Mouse (Mus musculus): ENCODE data around the gene Cbs. TPM values are rescaled to one million over a fixed set of nuclear protein-coding genes. Genes with fewer than 3 reads are reported as not detected.

The Cbs gene
- polyA plus RNA-seq, 1 experiment: not detected

DNA sequence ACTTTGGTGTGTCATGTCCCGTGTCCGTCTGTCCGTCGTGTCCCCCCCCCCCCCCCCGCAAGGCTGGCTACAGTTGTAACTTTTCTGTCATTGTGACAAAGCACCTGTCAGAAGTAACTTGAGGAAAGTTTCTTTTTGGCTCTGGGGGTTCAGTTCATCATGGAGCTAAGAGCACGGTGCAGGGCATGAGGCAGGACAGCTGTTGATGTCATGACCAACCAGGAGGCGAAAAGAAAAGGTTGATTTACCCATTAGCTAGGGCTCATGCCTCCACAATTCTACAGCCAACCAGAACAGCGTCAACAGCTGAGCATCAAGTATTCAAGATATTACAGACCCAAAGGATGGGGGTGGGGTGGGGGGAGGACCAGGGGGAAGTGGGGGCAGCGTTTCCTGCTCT, 31.3 kb upstream of the Cbs start:
- WGBS: 76% methylated on average over 9 of the region's 9 CpGs
- Histone ChIP-seq H3K27ac (ENCODE audit: insufficient read depth, low read depth, low read length) (no peak overlapping the region), H3K4me3 (ENCODE audit: insufficient read depth, low read depth, low read length) (no peak overlapping the region), H3K4me1 (ENCODE audit: control insufficient read depth, insufficient read depth, low read length) (no peaks in the 10 kb centered on the region)
- TF ChIP-seq CTCF (IDR thresholded peaks at IDR 0.05; ENCODE audit: insufficient read depth, low read depth, low read length) (no peak), POLR2A (IDR thresholded peaks at IDR 0.05; ENCODE audit: insufficient read depth, low read depth, low read length) (no peak)

DNA sequence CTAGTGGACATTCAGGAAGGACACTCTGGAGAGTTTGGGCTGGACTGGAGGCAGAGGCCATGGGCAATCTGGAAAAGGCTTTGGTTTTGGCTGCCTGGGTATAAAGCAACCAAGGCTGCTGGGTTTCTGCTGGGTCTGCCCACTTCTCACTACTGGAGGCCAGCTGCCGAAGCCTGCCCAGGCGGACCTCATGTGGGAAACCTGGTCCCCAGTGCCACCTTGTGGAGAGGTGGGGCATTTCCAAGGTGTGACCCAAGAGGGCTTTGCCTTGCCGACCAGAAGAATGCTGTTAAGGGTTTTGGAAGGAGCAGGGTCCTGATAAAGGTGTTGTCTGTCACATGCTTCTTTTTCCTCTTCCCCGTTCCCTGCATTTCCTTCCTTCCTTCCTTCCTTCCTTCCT, 27.7 kb upstream of the Cbs start:
- 9% methylated on average over 4 of the region's 4 CpGs for WGBS
- peak; percentile 48; the same call in 1 of the 2 replicates for TF ChIP-seq CTCF (IDR thresholded peaks at IDR 0.05; ENCODE audit: insufficient read depth, low read depth, low read length)
- TF ChIP-seq POLR2A (IDR thresholded peaks at IDR 0.05; ENCODE audit: insufficient read depth, low read depth, low read length): no peak
- Histone ChIP-seq H3K4me1 (ENCODE audit: control insufficient read depth, insufficient read depth, low read length) (no peaks in the 10 kb centered on the region), H3K4me3 (ENCODE audit: insufficient read depth, low read depth, low read length) (no peak overlapping the region), H3K27ac (ENCODE audit: insufficient read depth, low read depth, low read length) (no peak overlapping the region)

DNA sequence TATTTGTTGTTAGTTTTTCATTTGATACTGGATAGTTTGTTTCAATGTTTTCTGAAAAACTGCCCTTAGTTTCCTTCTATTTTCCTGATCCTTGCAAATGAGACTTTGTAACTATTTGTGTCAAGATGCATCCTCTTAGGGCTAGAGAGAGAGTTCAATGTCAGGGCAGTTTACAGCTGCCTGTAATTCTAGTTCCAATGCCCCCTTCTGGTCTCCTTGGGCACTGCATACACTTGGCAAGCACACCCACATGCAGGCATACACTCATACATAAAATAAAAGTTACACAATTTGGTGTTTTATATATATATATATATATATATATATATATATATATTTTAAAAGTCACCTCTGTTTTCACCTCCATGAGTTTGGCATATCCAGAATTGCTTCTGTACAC, 25.8 kb upstream of the Cbs start:
- Histone ChIP-seq H3K27ac (ENCODE audit: insufficient read depth, low read depth, low read length) (no peak overlapping the region), H3K4me1 (ENCODE audit: control insufficient read depth, insufficient read depth, low read length) (peaks cover 3% of the 10 kb centered on the region), H3K4me3 (ENCODE audit: insufficient read depth, low read depth, low read length) (no peak overlapping the region)
- TF ChIP-seq CTCF (IDR thresholded peaks at IDR 0.05; ENCODE audit: insufficient read depth, low read depth, low read length) (no peak), POLR2A (IDR thresholded peaks at IDR 0.05; ENCODE audit: insufficient read depth, low read depth, low read length) (no peak)

DNA sequence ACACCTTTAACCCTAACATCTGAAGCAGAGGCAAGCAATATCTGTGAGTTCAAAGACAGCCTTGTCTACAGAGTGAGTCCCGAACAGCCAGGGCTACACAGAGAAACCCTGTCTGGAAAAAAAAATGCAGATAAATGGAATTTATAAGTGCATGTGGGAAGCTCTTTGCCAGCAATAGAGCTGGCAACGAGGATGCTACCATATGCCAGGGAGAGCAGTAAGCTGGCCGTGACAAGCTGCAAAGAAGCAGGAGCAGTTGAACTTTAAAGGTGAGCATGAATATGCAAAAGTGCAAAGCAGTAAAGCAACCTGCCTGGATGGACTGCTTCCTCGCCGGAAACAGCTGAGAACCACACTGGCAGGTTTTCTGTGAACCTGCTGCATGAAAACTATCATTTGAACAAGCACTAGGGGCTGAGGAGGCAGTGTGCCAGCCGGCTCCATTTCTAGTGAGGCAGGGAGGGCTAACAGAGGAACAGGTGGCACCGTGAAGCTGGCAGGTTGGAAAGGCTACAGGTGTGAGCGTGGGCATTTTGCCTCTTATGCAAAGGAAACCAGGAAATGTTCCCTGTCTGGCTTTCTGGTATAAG, 23.7 kb upstream of the Cbs start:
- WGBS: 68% methylated on average over 8 of the region's 8 CpGs
- TF ChIP-seq CTCF (IDR thresholded peaks at IDR 0.05; ENCODE audit: insufficient read depth, low read depth, low read length): no peak
- no peak for TF ChIP-seq POLR2A (IDR thresholded peaks at IDR 0.05; ENCODE audit: insufficient read depth, low read depth, low read length)
- Histone ChIP-seq H3K27ac (ENCODE audit: insufficient read depth, low read depth, low read length) (no peak overlapping the region), H3K4me3 (ENCODE audit: insufficient read depth, low read depth, low read length) (no peak overlapping the region), H3K4me1 (ENCODE audit: control insufficient read depth, insufficient read depth, low read length) (peaks cover 7% of the 10 kb centered on the region)

- TF ChIP-seq POLR2A (IDR thresholded peaks at IDR 0.05; ENCODE audit: insufficient read depth, low read depth, low read length) (peak; percentile 97), CTCF (IDR thresholded peaks at IDR 0.05; ENCODE audit: insufficient read depth, low read depth, low read length) (no peak)
- H3K27ac ChIP-seq (ENCODE audit: insufficient read depth, low read depth, low read length): peak within 1 kb of the TSS; percentile 92
- peaks cover 7% of the 10 kb centered on the region for H3K4me1 ChIP-seq (ENCODE audit: control insufficient read depth, insufficient read depth, low read length)
- peak within 1 kb of the TSS; percentile 84 for H3K4me3 ChIP-seq (ENCODE audit: insufficient read depth, low read depth, low read length)
- under 1% methylated on average over 77 of the region's 77 CpGs for WGBS
Measured at GRCm38 (mm10) chr17:31658468-31659185, 21.6 kb upstream of the Cbs start, which contains the start of gene U2af1. Gene U2af1, minus strand, starts transcription at chr17:31658892.

GRCm38 (mm10) chr17:31658136-31658467, 21.1 kb upstream of the Cbs start:
- TF ChIP-seq POLR2A (IDR thresholded peaks at IDR 0.05; ENCODE audit: insufficient read depth, low read depth, low read length) (no peak), CTCF (IDR thresholded peaks at IDR 0.05; ENCODE audit: insufficient read depth, low read depth, low read length) (no peak)
- WGBS: under 1% methylated on average over 27 of the region's 27 CpGs
- Histone ChIP-seq H3K4me1 (ENCODE audit: control insufficient read depth, insufficient read depth, low read length) (peaks cover 10% of the 10 kb centered on the region), H3K27ac (ENCODE audit: insufficient read depth, low read depth, low read length) (peak overlapping the region; percentile 81; the same call in 1 of the 2 replicates), H3K4me3 (ENCODE audit: insufficient read depth, low read depth, low read length) (peak overlapping the region; percentile 71)

DNA sequence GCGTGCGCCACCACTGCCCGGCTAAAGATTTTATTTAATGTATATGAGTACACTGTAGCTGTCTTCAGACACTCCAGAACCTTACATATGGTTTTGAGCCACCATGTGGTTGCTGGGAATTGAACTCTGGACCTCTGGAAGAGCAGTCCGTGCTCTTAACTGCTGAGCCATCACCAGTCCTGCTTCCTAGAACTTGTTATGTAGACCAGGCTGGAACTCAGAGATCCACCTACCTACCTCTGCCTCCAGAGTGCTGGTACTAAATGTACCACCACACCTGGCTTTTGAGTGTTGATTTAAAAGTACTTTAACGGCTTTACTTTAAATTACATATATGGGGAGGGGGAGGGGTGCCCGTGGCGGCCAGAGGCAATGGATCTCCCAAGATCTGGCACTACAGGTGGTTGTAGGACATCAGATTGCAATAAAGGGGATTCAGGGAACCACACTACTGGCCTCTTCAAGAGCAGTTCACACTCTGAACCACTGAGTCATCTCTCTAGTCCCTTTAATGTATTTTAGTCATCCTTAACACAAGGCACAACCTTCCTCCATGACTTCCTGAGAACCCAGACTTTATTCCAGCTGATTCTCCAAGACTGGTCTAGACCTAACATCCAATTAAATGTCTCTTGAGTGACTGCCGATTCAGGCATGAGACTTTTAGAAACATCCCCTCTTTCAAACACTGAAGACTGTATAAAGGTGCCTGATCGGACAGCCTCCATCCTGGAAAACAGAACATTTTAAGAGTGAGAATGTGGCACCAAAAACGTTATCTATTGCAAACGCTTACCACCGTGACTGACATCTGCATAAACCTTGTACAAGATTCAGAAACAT, 20.3 kb upstream of the Cbs start:
- peaks cover 10% of the 10 kb centered on the region for H3K4me1 ChIP-seq (ENCODE audit: control insufficient read depth, insufficient read depth, low read length)
- H3K27ac ChIP-seq (ENCODE audit: insufficient read depth, low read depth, low read length): no peak overlapping the region
- WGBS: 47% methylated on average over 12 of the region's 12 CpGs
- peak overlapping the region; percentile 71 for H3K4me3 ChIP-seq (ENCODE audit: insufficient read depth, low read depth, low read length)
- TF ChIP-seq POLR2A (IDR thresholded peaks at IDR 0.05; ENCODE audit: insufficient read depth, low read depth, low read length): no peak
- TF ChIP-seq CTCF (IDR thresholded peaks at IDR 0.05; ENCODE audit: insufficient read depth, low read depth, low read length): no peak

DNA sequence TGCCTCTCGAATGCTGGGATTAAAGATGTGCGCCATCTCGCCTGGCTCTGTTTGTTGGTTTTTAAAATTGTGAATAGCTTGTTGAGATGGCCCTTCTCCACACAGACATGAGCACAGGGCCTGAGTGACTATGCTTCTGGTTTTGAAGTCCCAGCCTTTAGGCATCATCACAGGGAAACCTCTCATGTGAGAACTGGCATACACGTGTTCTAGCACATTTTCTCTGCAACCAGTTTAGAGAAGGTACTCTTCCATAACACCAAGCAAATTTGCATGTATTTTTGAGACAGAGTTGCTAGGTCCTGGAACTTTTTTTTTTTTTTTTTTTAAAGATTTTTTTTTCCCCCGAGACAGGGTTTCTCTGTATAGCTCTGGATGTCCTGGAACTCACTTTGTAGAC, 19.6 kb upstream of the Cbs start:
- WGBS: 73% methylated on average over 5 of the region's 5 CpGs
- peaks cover 10% of the 10 kb centered on the region for H3K4me1 ChIP-seq (ENCODE audit: control insufficient read depth, insufficient read depth, low read length)
- H3K27ac ChIP-seq (ENCODE audit: insufficient read depth, low read depth, low read length): no peak overlapping the region
- no peak overlapping the region for H3K4me3 ChIP-seq (ENCODE audit: insufficient read depth, low read depth, low read length)
- no peak for TF ChIP-seq POLR2A (IDR thresholded peaks at IDR 0.05; ENCODE audit: insufficient read depth, low read depth, low read length)
- no peak for TF ChIP-seq CTCF (IDR thresholded peaks at IDR 0.05; ENCODE audit: insufficient read depth, low read depth, low read length)

GRCm38 (mm10) chr17:31655366-31655765, 18.3 kb upstream of the Cbs start:
- Histone ChIP-seq H3K27ac (ENCODE audit: insufficient read depth, low read depth, low read length) (no peak overlapping the region), H3K4me1 (ENCODE audit: control insufficient read depth, insufficient read depth, low read length) (peaks cover 10% of the 10 kb centered on the region), H3K4me3 (ENCODE audit: insufficient read depth, low read depth, low read length) (no peak overlapping the region)
- no peak for TF ChIP-seq CTCF (IDR thresholded peaks at IDR 0.05; ENCODE audit: insufficient read depth, low read depth, low read length)
- TF ChIP-seq POLR2A (IDR thresholded peaks at IDR 0.05; ENCODE audit: insufficient read depth, low read depth, low read length): no peak
- WGBS: 42% methylated on average over 4 of the region's 4 CpGs

Data from olfactory bulb, adult 2 months (tissue).